Mouse (Mus musculus): ENCODE measurements around the gene Slc5a2.

DNA sequence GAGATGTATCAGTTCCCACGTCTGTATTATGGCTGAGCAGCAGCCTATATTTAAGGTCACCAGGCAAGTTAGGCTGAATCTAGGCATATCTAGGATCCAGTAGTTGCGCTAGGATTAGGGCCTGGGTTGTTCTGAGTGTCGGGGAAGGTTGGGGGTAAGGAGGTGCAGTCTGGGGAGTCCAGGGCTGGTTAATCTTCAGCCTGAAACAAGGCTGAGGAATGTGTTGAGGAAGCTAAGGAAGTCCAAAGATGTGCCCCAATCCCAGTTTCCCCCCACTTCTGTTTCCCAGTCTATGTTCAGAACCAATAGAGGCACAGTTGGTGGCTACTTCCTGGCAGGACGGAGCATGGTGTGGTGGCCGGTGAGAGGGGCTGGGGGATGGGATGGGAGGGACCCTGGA lies 599 bp downstream of the Slc5a2 start:
- no peak for TF ChIP-seq CTCF (IDR thresholded peaks at IDR 0.05)
- TF ChIP-seq EP300 (IDR thresholded peaks at IDR 0.05): no peak
